Comparison of ENCODE assay signal across 8 mouse cellular contexts in genomic region chr13:73446943-73447342, GRCm38 (mm10). TPM values are rescaled to one million over a fixed set of nuclear protein-coding genes. Genes with fewer than 3 reads are reported as not detected.
DNase-seq lines count a peak whose midpoint lies in the region; ATAC-seq lines count a peak whose summit lies in the region.

No protein-coding gene starts in this region.

- no peaks in the 10 kb centered on the region for H3K9me3 ChIP-seq in embryonic facial prominence, embryonic 12.5 days
- no peaks in the 10 kb centered on the region for H3K9me3 ChIP-seq in midbrain, embryonic 15.5 days

- H3K27ac ChIP-seq in embryonic facial prominence, embryonic 12.5 days: peak overlapping the region; percentile 63
- peak overlapping the region; percentile 49; the same call in 1 of the 2 replicates for H3K27ac ChIP-seq in midbrain, embryonic 15.5 days

- DNase-seq in gastrocnemius, postnatal 14 days: peak; percentile 63
- DNase-seq in gastrocnemius, postnatal 36 days: no peak
- peak; percentile 76 for DNase-seq in heart, postnatal 10 days
- peak; percentile 29 to 62 for DNase-seq in left cerebral cortex, postnatal 25 days (ENCODE audit: low spot score in 2 of 2)

- H3K27me3 ChIP-seq in embryonic facial prominence, embryonic 12.5 days: no peaks in the 10 kb centered on the region
- no peaks in the 10 kb centered on the region for H3K27me3 ChIP-seq in midbrain, embryonic 15.5 days (replicated peaks)

- H3K4me2 ChIP-seq in embryonic facial prominence, embryonic 12.5 days (replicated peaks): no peak overlapping the region
- no peak overlapping the region for H3K4me2 ChIP-seq in midbrain, embryonic 15.5 days

- 21% methylated on average over 7 of the region's 7 CpGs for WGBS in embryonic facial prominence, embryonic 12.5 days
- 44% methylated on average over 7 of the region's 7 CpGs for WGBS in midbrain, embryonic 15.5 days

- peak; percentile 55; the same call in 1 of the 2 replicates for ATAC-seq in embryonic facial prominence, embryonic 12.5 days (ENCODE audit: insufficient number of reproducible peaks, insufficient read depth, low FRiP score, low TSS enrichment)
- peak; percentile 91 for ATAC-seq in midbrain, embryonic 15.5 days (replicated peaks)
- no peak for ATAC-seq in activated CD4-positive, CD25-positive, alpha-beta regulatory T cell, adult 4 months
- ATAC-seq in monocyte, adult 5-6 weeks (replicated peaks; ENCODE audit: insufficient number of reproducible peaks, low FRiP score, low TSS enrichment, poor library complexity, severe bottlenecking): no peak

- intact Hi-C loops in gastrocnemius, postnatal 14 days (cut with DNase I; ENCODE audit: low total_unique reads): no loop called here
- intact Hi-C loops in gastrocnemius, postnatal 36 days (cut with DNase I): no loop called here
- intact Hi-C loops in heart, postnatal 10 days (cut with DNase I): no loop called here
- intact Hi-C loops in left cerebral cortex, postnatal 25 days (cut with DNase I): no loop called here

- no peaks in the 10 kb centered on the region for H3K36me3 ChIP-seq in embryonic facial prominence, embryonic 12.5 days
- H3K36me3 ChIP-seq in midbrain, embryonic 15.5 days (replicated peaks): no peaks in the 10 kb centered on the region

- no peak overlapping the region for H3K4me3 ChIP-seq in embryonic facial prominence, embryonic 12.5 days
- H3K4me3 ChIP-seq in midbrain, embryonic 15.5 days: no peak overlapping the region

- H3K4me1 ChIP-seq in embryonic facial prominence, embryonic 12.5 days: no peaks in the 10 kb centered on the region
- H3K4me1 ChIP-seq in midbrain, embryonic 15.5 days: no peaks in the 10 kb centered on the region

- no peak overlapping the region for H3K9ac ChIP-seq in embryonic facial prominence, embryonic 12.5 days
- H3K9ac ChIP-seq in midbrain, embryonic 15.5 days: no peak overlapping the region

RNA-seq across cellular contexts. Expression of gene Lpcat1, which starts 20.1 kb away (rescaled TPM):
- total RNA-seq in gastrocnemius, postnatal 14 days (2021): 1 to 10 TPM; 6.0 to 7.5 TPM
- total RNA-seq in gastrocnemius, postnatal 36 days (2021): 1 to 10 TPM; 2.7 TPM
- polyA plus RNA-seq in embryonic facial prominence, embryonic 12.5 days (2016; fragmentation: Nextera tagmentation; extraction: Ambion mirVana): 59.3 and 64.8 TPM in 2 replicates
- total RNA-seq in heart, postnatal 10 days (2021): 10 to 100 TPM; 10.7 to 13.0 TPM
- total RNA-seq in left cerebral cortex, postnatal 25 days (2021): 10 to 100 TPM; 43.0 to 43.9 TPM
- 64.4 and 66.7 TPM in 2 replicates for polyA plus RNA-seq in midbrain, embryonic 15.5 days (2015; fragmentation: Nextera tagmentation; extraction: Ambion mirVana)
- polyA plus RNA-seq in activated CD4-positive, CD25-positive, alpha-beta regulatory T cell, adult 4 months (2017; shearing (Covaris generic)): 10 to 100 TPM; 22.3 to 28.0 TPM
- total RNA-seq in monocyte, adult 5-6 weeks (2017): 10.6 to 13.3 TPM (median 12.6 TPM) in 3 replicates

Comparison
In these comparisons a context has a peak if more than half of its experiments do, and no peak if none do; other contexts are left out.
1. DNase-seq: peak in gastrocnemius, postnatal 14 days (single experiment), heart, postnatal 10 days (2 of 2) and left cerebral cortex, postnatal 25 days (2 of 2); none in gastrocnemius, postnatal 36 days (0 of 2).
2. ATAC-seq: peak in embryonic facial prominence, embryonic 12.5 days (single experiment) and midbrain, embryonic 15.5 days (single experiment); none in activated CD4-positive, CD25-positive, alpha-beta regulatory T cell, adult 4 months (single experiment) and monocyte, adult 5-6 weeks (single experiment).